Mouse (Mus musculus) testis, postnatal 10 days (tissue): ENCODE results near the gene Zfp644.

Experiments used
- DNase-seq: peaks from one replicate; pipeline ENCODE4 v3.0.0; 2021; ENCODE audit warnings: low spot score

Gene Zfp644

DNA sequence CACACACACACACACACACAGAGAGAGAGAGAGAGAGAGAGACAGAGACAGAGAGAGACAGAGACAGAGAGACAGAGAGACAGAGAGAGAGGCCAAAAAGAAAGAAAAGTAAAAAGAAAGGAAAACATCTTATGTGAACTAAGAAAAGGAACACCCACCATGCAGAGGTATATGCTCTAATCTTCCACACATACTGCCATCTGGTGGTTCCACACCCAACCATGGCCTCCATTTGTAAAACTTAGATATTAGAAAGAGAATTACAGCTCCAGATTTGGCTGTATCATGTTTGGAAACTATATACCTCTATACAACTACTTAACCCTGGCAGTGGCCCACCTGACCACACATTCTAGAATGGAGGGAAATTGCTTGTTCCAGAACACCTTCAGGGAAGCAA lies 102.7 kb downstream of the Zfp644 start:
- no peak for DNase-seq

DNA sequence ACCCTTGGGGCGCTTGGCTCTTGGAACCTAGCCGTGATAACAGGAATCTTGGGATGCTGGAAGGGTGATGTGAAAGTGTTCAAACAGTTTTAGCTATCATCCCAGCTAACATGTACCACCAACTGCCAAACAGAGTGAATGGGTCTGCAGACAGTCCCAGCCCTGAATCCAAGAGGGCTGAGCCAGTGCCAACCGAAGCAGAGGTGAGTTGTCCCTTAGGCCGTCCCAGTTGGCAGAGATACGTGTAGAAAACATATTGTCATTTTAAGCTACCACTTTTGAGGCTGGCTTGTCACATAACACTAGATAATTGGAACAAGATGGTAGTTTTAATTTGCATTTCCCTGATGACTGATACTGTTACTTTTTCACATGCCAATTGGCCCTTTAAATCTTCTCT lies 106.4 kb downstream of the Zfp644 start:
- DNase-seq = no peak

DNA sequence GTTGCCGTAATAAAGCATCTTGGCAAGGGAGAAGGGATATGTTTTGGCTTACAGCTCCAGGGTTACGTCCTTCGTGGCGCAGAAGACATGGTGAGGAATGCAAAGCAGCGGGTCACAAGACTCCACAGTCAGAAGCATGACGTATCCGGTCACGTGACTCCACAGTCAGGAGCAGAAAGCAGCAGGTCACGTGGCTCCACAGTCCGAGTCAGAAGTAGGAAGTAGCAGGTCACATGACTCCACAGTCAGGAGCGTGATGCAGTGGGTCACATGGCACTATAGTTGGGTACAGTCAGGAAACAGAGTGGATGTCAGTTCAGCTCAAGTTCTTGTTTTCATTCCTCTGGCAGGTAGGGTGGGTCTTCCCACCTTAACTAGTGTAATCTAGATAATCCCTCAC lies 107.4 kb downstream of the Zfp644 start:
- no peak for DNase-seq

DNA sequence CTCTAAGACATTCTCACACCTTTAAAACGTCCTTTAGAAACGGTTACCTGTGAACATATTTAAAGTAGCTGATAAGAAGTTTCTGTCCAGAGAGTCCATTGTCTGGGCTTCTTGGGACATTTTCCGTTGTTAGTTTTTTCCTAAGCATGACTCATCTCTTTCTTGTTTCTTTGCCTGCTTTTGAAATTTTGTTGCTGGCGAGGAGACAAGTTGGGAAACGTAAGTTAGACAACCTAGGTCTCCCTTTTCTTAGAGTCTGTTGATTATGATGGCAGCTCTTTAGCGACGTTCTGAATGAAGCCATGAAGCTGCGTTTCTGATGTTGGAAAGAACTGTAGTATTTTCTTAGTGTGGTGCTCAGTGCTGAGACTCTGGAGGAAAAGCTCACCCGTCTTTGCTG lies 108.1 kb downstream of the Zfp644 start:
- DNase-seq = no peak

DNA sequence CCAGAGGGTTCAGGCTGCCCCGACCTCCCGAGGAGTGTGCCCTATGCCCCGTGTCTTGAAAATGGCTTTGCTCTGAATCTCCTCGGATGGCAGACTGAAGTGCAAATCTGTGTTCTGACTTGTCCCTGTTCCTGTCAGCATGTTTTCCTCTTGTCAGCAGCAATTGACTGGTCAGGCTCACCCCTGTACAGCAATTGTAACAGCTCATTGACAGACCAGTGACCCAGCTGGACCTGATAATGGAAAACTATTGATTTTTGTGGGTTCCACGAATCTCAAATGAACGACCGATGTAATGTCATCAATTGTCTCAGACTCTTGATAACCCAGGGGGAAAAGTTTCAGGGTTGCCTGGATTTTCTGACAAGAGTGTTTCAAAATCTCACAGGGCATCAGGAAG lies 116.1 kb downstream of the Zfp644 start:
- DNase-seq = no peak

DNA sequence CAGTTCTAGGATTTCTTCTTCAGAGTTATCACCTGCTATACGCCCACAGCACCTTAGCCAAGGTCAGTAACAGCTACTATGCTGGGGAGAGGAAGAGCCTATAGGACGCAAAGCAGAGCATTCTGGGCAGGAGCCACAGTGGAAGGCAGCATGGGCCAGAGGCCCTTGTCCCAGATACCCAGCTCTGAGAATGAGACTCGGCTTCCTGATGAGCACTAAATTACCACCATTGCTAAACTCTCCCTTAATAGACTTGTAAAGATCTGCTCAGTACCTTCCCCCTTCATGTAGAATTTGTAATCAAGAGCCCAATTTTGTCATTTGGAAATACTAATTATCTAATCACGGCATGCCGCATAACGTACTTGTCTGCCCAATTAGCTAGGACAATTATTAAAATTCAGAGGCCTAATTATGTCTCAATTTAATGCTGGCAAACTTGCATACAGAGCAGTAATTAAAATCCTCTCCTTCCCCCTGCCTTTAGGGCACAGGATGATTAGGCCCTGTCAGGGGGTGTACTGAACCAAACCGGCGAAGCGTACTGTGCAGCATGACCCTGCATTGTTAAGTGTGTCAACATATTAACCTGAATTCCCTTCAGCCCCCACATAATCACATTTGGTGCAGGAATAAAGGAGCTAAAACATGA lies 119.7 kb downstream of the Zfp644 start:
- DNase-seq = no peak

DNA sequence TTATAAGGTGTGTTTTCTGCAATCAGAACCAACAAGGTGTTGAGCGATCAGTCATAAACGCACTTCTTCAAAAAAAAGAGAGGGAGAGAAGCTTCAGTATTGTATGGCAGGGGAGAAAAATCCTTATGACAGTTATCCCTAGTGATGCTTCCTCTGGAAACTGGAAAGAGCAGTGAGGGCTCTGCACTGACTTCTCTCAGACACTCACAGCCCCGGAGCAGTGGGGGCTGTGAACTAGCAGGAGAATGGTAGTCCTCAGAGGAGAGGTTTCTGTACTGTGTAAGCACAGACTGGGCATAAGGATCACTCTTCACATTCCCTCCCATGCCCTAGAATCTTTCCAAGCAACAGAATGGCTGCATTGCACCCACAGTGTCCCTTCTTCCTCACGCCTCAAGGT lies 122.0 kb downstream of the Zfp644 start:
- no peak for DNase-seq

DNA sequence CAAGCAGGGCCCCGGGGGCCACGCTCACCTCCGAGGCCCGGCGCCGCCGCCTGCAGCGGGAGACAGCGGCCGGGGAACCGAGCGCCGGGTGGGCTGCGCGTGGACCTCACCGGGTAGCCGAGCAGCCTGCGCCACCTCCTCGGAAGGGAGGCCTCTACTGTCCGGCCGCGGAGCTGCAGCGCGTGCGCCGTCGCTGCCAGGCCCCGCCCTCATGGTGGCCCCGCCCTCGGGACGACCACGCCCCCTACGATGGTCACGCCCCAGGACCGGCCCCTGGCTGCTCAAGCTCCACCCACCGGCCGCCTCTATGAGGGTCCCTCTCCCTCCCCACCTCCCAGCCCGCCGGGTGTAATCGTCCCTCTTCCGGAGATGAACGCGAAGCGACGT lies 122.5 kb downstream of the Zfp644 start:
- DNase-seq = peak; percentile 94

DNA sequence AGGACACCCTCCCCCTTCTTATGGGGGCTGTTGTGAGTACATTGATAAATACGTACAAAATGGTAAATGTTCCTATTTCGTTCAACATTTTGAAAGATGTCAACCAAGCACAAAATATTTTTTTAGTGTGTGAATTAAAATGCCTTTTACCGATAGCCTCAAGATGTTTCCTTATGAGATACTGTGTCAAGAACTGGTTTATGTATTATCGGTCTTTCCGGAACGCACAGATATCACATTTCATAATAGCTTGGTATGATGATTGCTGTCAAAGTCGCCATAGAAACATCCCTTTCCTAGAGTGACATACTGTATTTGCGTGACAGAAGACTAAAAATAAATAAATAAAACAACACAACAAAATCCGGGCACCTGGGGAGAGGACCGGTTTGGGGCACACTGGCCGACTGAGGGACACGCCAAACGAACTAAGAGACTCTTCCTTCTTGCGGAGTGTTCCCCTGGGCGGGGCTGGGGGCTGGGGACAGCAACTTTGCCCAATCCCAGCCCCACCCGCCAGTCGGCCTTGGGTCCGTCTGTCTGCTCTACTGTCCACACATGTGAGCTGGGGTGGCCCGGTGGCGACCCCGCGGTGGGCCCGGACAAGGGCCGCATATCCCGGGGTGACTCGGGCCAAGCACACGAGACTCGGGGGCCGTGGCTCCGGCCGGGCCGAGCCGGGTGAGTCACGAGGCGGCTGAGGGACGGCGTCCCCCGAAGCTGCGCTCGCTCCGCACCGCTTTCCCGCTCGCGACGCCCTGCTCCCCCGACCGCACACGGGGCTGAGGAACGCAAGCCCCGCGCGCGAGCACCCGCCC lies 123.1 kb downstream of the Zfp644 start:
- DNase-seq = peak; percentile 53
